Mouse (Mus musculus): Measurements from ENCODE around the gene Epc2.

- TF ChIP-seq CTCF (IDR thresholded peaks at IDR 0.05; ENCODE audit: extremely low read depth, insufficient read length, insufficient replicate concordance, low read depth, low read length) (no peak), POLR2A (IDR thresholded peaks at IDR 0.05; ENCODE audit: low read depth, low read length) (no peak)
Measured at GRCm38 (mm10) chr2:49516011-49516410, 64.7 kb downstream of the Epc2 start.

All from small intestine, adult 2 months (tissue).